Mouse (Mus musculus): ENCODE data around the gene Atp13a2. TPM values are rescaled to one million over a fixed set of nuclear protein-coding genes. Genes with fewer than 3 reads are reported as not detected.

Gene Atp13a2
- polyA plus RNA-seq, 1 experiment from 2014 or later, result 219 TPM

DNA sequence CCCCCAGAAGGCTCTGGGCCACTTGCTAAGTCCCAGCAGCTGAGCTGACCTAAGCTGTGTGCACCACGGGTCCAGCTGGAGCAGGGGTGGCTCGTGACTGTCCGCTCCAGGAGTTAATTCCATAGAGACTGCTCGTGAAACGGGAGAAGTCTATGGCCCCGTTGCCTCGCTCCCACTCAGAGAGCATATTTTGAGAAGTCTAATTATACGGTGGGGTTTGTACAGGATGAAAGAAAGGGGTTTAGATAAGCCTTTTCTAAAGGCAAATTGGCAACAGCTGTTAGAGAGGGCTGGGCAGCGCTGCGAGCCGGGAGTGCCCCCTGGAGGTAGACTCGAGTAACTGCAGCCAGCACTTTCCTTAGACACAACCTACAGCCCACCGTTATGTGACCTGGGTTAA is 28.9 kb upstream of the Atp13a2 start:
- H3K79me2 ChIP-seq (ENCODE audit: inconsistent target), result peaks cover 15% of the 10 kb centered on the region
- no peak overlapping the region for H3K27ac ChIP-seq
- WGBS (ENCODE audit: missing documents), result 4% methylated on average over 13 of the region's 13 CpGs
- H3K4me3 ChIP-seq (ENCODE audit: inconsistent target), result peak overlapping the region; percentile 14; the same call in 1 of the 2 replicates
- H3K36me3 ChIP-seq (ENCODE audit: inconsistent target), result no peaks in the 10 kb centered on the region

GRCm38 (mm10) chr4:140958319-140958718 is 28.4 kb upstream of the Atp13a2 start:
- Histone ChIP-seq H3K79me2 (ENCODE audit: inconsistent target) (peaks cover 21% of the 10 kb centered on the region), H3K36me3 (ENCODE audit: inconsistent target) (no peaks in the 10 kb centered on the region), H3K27ac (no peak overlapping the region), H3K4me3 (ENCODE audit: inconsistent target) (no peak overlapping the region)
- WGBS (ENCODE audit: missing documents), result 59% methylated on average over 6 of the region's 6 CpGs

DNA sequence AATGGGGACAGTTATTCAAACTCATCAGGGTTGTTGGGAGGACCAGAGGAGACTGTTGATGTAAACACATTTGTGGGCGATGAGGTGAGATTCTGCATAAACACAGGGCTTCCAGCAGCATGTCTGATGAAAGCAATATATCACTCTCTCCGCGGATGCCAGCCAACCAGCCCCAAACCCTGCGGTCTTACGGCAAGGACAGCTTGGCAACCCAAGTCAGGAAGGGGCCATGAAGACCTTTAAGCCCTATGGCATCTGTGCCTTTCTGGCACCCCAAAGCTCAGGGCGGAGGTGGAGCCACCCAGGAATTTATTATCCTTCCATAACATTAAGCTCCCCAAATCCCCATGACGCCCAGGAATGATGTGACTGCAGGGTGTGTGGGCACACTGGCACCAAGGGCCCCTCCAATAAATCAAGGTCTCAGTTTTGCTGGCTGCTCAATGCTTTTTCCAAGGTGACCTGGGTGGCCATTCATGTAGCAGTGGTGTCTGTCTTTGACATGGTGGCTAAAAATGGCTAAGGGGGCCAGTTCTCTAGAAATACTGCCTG is 27.5 kb upstream of the Atp13a2 start:
- no peak overlapping the region for H3K27ac ChIP-seq
- no peak overlapping the region for H3K4me3 ChIP-seq (ENCODE audit: inconsistent target)
- no peaks in the 10 kb centered on the region for H3K36me3 ChIP-seq (ENCODE audit: inconsistent target)
- H3K79me2 ChIP-seq (ENCODE audit: inconsistent target), result peaks cover 22% of the 10 kb centered on the region
- 97% methylated on average over 7 of the region's 7 CpGs for WGBS (ENCODE audit: missing documents)

- Histone ChIP-seq H3K79me2 (ENCODE audit: inconsistent target) (peaks cover 22% of the 10 kb centered on the region), H3K27ac (0 out of 2 replicates have a peak overlapping the region, but pooled peaks have one; percentile 40), H3K36me3 (ENCODE audit: inconsistent target) (no peaks in the 10 kb centered on the region), H3K4me3 (ENCODE audit: inconsistent target) (no peak overlapping the region)
- 76% methylated on average over 10 of the region's 10 CpGs for WGBS (ENCODE audit: missing documents)
These were observed 26.8 kb upstream of the Atp13a2 start for GRCm38 (mm10) chr4:140959715-140960479.

- 8% methylated on average over 32 of the region's 37 CpGs for WGBS (ENCODE audit: missing documents)
- H3K36me3 ChIP-seq (ENCODE audit: inconsistent target), result no peaks in the 10 kb centered on the region
- H3K79me2 ChIP-seq (ENCODE audit: inconsistent target), result peaks cover 29% of the 10 kb centered on the region
- H3K4me3 ChIP-seq (ENCODE audit: inconsistent target), result peak within 1 kb of the TSS; percentile 99
- peak within 1 kb of the TSS; percentile 80 for H3K27ac ChIP-seq
These were observed 25.7 kb upstream of the Atp13a2 start, which contains the start of gene Sdhb for GRCm38 (mm10) chr4:140960781-140961466. TSS of gene Sdhb (plus strand) at chr4:140961203.

DNA sequence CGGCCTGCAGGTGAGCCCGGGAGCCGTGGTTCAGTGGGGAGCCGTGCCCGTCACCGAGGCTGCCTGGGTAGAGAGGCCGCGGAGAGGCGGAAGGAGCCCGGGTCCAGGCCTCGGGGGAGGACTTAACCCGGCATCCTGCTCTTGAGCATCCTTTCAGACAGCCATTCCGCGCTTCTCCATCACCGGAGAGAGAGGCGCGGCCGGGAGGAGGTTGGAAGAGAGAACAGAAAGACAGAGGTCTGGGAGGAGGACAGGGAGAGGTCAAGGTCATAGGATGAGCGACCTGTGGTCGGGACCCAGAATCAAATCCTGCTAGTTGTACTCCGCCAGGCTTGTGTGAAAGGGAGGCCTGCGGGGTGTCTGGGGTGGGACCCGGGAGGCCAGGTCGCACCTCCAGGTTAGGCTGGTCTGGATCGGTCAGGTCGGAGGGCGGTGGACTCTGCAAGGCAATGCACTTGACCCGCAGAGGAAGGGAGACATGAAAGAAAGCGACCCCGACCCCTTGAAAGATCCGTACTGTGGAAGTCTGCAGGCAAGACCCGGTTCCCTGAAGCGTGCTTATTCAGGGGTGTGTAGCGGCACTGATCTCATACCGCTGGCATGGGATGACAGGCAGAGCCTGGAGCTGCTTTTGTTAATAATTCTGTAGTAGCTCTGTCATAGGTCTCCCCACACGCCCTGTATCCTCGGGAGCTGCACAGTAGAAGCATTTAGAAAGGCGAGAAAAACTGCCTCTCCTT is 25.0 kb upstream of the Atp13a2 start:
- Histone ChIP-seq H3K4me3 (ENCODE audit: inconsistent target) (peak overlapping the region; percentile 99), H3K27ac (peak overlapping the region; percentile 80), H3K36me3 (ENCODE audit: inconsistent target) (peaks cover 6% of the 10 kb centered on the region; the same call in 1 of the 2 replicates), H3K79me2 (ENCODE audit: inconsistent target) (peaks cover 36% of the 10 kb centered on the region)
- 4% methylated on average over 38 of the region's 38 CpGs for WGBS (ENCODE audit: missing documents)

GRCm38 (mm10) chr4:140962207-140962909 is 24.3 kb upstream of the Atp13a2 start:
- Histone ChIP-seq H3K27ac (peak overlapping the region; percentile 80), H3K79me2 (ENCODE audit: inconsistent target) (peaks cover 43% of the 10 kb centered on the region), H3K4me3 (ENCODE audit: inconsistent target) (peak overlapping the region; percentile 99), H3K36me3 (ENCODE audit: inconsistent target) (peaks cover 13% of the 10 kb centered on the region; the same call in 1 of the 2 replicates)
- 73% methylated on average over 8 of the region's 8 CpGs for WGBS (ENCODE audit: missing documents)

DNA sequence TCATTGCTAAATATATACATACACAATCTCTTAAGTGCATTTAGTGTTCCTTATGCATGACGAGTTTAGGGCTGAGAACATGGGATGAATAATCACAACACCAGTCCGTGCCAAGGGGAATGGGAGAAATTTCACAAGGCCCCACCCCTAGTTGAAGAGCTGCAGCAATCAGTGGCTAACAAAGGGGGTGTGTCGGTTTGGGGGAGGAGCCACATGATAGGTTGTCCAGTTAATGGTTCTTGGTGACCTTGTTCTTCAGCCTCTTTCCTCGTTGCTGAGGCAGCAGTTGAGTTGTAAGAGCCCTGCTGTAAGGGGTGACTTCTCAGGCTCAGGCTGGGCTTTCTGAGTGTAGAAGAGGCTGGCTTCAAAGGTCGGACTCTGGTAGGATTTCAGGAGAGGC is 23.7 kb upstream of the Atp13a2 start:
- 50% methylated on average over 5 of the region's 5 CpGs for WGBS (ENCODE audit: missing documents)
- Histone ChIP-seq H3K36me3 (ENCODE audit: inconsistent target) (peaks cover 17% of the 10 kb centered on the region; the same call in 1 of the 2 replicates), H3K27ac (peak overlapping the region; percentile 80), H3K79me2 (ENCODE audit: inconsistent target) (peaks cover 45% of the 10 kb centered on the region), H3K4me3 (ENCODE audit: inconsistent target) (0 out of 2 replicates have a peak overlapping the region, but pooled peaks have one; percentile 99)

DNA sequence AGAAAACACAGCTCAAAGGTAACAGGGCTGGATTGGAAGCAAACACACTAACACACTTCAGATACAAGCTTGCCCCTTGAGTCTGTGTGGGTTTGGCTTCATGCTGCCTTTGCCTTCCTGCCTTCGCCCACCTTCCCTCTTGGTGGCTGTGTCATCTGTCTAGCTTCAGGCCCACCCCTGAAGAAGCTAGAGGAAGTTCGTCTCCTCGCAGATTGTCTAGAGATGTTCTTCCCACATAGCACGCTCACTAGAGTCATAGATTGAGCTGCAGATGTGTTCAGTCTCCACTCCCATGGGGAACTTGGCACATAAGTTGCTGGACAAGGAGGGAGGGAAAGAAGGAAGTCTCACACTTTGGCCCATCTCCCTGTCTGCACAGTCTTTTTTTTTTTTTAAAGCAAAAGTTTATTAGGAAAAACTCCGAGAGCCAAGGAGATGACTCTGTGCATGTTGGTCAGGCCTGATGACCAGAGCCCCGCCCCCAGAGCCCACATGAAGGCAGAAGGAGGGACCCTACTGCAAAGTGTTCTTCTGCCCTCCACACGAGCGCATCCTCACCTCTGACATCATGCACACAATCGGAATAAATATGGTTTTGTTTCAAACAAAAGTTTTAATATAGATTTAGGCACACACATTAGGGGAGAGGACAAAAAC is 22.6 kb upstream of the Atp13a2 start:
- Histone ChIP-seq H3K36me3 (ENCODE audit: inconsistent target) (peaks cover 17% of the 10 kb centered on the region; the same call in 1 of the 2 replicates), H3K27ac (peak overlapping the region; percentile 80), H3K79me2 (ENCODE audit: inconsistent target) (peaks cover 53% of the 10 kb centered on the region), H3K4me3 (ENCODE audit: inconsistent target) (no peak overlapping the region)
- 51% methylated on average over 9 of the region's 9 CpGs for WGBS (ENCODE audit: missing documents)

DNA sequence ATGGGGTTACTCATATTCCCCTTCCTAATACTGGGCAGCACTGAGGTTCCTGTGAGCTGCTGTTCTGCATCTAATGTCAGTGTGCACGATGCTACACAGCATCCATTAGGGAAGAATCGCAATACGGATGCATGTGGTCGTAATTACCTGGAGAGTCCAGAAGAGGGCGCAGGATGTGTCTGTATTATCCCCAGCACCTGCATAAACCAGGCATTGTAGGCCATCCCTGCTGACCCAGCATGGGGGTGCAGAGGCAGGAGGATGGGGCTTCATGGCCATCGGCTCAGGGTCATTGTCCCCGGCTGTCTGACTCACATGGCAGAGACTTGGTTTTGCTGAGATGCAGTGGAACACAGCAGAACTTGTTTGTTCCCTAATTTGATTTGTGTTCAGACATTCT is 22.1 kb upstream of the Atp13a2 start:
- Histone ChIP-seq H3K36me3 (ENCODE audit: inconsistent target) (peaks cover 17% of the 10 kb centered on the region; the same call in 1 of the 2 replicates), H3K4me3 (ENCODE audit: inconsistent target) (no peak overlapping the region), H3K79me2 (ENCODE audit: inconsistent target) (peaks cover 59% of the 10 kb centered on the region), H3K27ac (peak overlapping the region; percentile 80)
- 6% methylated on average over 7 of the region's 7 CpGs for WGBS (ENCODE audit: missing documents)

- Histone ChIP-seq H3K36me3 (ENCODE audit: inconsistent target) (peaks cover 41% of the 10 kb centered on the region), H3K27ac (no peak overlapping the region), H3K79me2 (ENCODE audit: inconsistent target) (peaks cover 47% of the 10 kb centered on the region), H3K4me3 (ENCODE audit: inconsistent target) (no peak overlapping the region)
- WGBS (ENCODE audit: missing documents), result 87% methylated on average over 11 of the region's 11 CpGs
These were observed 19.1 kb upstream of the Atp13a2 start for GRCm38 (mm10) chr4:140967386-140968159.

GRCm38 (mm10) chr4:140971691-140972090 is 15.0 kb upstream of the Atp13a2 start:
- H3K4me3 ChIP-seq (ENCODE audit: inconsistent target), result no peak overlapping the region
- peaks cover 27% of the 10 kb centered on the region for H3K79me2 ChIP-seq (ENCODE audit: inconsistent target)
- WGBS (ENCODE audit: missing documents), result 63% methylated on average over 13 of the region's 13 CpGs
- peaks cover 58% of the 10 kb centered on the region for H3K36me3 ChIP-seq (ENCODE audit: inconsistent target)
- H3K27ac ChIP-seq, result 0 out of 2 replicates have a peak overlapping the region, but pooled peaks have one; percentile 7

DNA sequence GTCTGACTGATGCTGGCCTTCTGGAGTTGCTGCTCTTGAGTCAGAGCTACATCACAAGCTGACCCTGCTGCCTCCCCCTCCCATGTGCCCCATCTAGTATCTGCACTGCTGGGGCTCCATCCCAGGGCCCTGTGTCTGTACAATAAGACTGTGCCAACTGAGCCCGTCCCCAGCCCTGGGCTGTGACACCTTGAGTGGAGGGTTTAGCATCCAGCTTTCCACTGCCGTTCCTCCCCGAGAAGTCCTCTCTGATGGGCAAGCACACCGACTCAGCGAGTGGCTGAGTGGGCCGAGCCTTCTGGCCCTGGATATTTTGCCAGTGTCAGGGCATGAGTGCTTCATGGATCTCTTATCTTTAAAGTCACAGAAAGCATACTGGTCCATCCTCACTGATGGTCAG is 12.3 kb upstream of the Atp13a2 start:
- H3K27ac ChIP-seq, result peak overlapping the region; percentile 68
- peaks cover 7% of the 10 kb centered on the region; the same call in 1 of the 2 replicates for H3K79me2 ChIP-seq (ENCODE audit: inconsistent target)
- no peak overlapping the region for H3K4me3 ChIP-seq (ENCODE audit: inconsistent target)
- 89% methylated on average over 6 of the region's 6 CpGs for WGBS (ENCODE audit: missing documents)
- peaks cover 73% of the 10 kb centered on the region for H3K36me3 ChIP-seq (ENCODE audit: inconsistent target)
